Mouse (Mus musculus) liver, adult 2 months (tissue): ENCODE measurements around the gene Pcnx2. TPM values are rescaled to one million over a fixed set of nuclear protein-coding genes. Genes with fewer than 3 reads are reported as not detected.

Experiments used
- DNase-seq: peaks from one replicate; pipeline ENCODE4 v3.0.0-alpha.2; 2011; ENCODE audit warnings: low read depth, low spot score; ENCODE audit errors: extremely low read depth
- H3K27ac ChIP-seq: fragments of 200-500 bp; replicated peaks from 2 replicates; pipeline ENCODE4 v1.5.1; 2012; ENCODE audit warnings: low read depth, mild to moderate bottlenecking, control low read depth, inconsistent platforms, low read length; ENCODE audit not compliant: insufficient read depth
- H3K27me3 ChIP-seq: fragments of 200-500 bp; 2 replicates; pipeline ENCODE4 v1.6.1; 2012; ENCODE audit warnings: mild to moderate bottlenecking, moderate library complexity, low read length, inconsistent platforms; ENCODE audit not compliant: control insufficient read depth, insufficient read depth
- H3K36me3 ChIP-seq: fragments of 200-500 bp; 2 replicates; pipeline ENCODE4 v1.6.1; 2012; ENCODE audit warnings: low read length, inconsistent platforms; ENCODE audit not compliant: control insufficient read depth, insufficient read depth
- H3K4me1 ChIP-seq: fragments of 200-500 bp; 2 replicates; pipeline ENCODE4 v1.6.1; 2011; ENCODE audit warnings: low read length; ENCODE audit not compliant: control insufficient read depth, insufficient read depth
- H3K4me3 ChIP-seq: fragments of 200-500 bp; 2 replicates; pipeline ENCODE4 v1.5.1; 2011; ENCODE audit warnings: low read depth, mild to moderate bottlenecking, control low read depth, low read length, moderate library complexity; ENCODE audit not compliant: insufficient read depth
- H3K79me2 ChIP-seq: fragments of 200-500 bp; 2 replicates; pipeline ENCODE4 v1.6.1; 2012; ENCODE audit warnings: inconsistent platforms, mild to moderate bottlenecking, low read length, moderate library complexity; ENCODE audit not compliant: control insufficient read depth, insufficient read depth
- H3K9ac ChIP-seq: fragments of 200-500 bp; 2 replicates; pipeline ENCODE4 v1.6.1; 2012; ENCODE audit warnings: low read depth, mild to moderate bottlenecking, control low read depth, inconsistent platforms, low read length
- CTCF ChIP-seq: fragments of 200-500 bp; IDR thresholded peaks from 2 replicates; pipeline ENCODE4 v1.5.1; 2011; ENCODE audit warnings: low read depth, low read length, control low read depth
- POLR2A ChIP-seq: fragments of 200-500 bp; IDR thresholded peaks from 2 replicates; pipeline ENCODE4 v1.6.1; 2011; ENCODE audit warnings: low read length, control low read depth; ENCODE audit not compliant: insufficient read depth; ENCODE audit errors: extremely low read depth
- WGBS: fragments of 180-500 bp; shearing (Covaris S2); methylation state at CpG from one replicate; pipeline ENCODE4 v1.1.7; 2018; 5-methylcytosine and 5-hydroxymethylcytosine counted together
- polyA plus RNA-seq: library from polyadenylated mRNA; depleted of rRNA; stranded (reverse); fragments of >200 nt; gene quantifications from 2 replicates; pipeline ENCODE4 v1.2.3, GENCODE M21; 2012
- total RNA-seq: library from RNA; depleted of rRNA; stranded (reverse); fragments of >200 nt; gene quantifications from 2 replicates; pipeline ENCODE4 v1.2.3, GENCODE M21; 2014

The Pcnx2 gene
- total and polyA plus RNA-seq, 2 experiments, result 0.05 TPM; not detected in 1

DNA sequence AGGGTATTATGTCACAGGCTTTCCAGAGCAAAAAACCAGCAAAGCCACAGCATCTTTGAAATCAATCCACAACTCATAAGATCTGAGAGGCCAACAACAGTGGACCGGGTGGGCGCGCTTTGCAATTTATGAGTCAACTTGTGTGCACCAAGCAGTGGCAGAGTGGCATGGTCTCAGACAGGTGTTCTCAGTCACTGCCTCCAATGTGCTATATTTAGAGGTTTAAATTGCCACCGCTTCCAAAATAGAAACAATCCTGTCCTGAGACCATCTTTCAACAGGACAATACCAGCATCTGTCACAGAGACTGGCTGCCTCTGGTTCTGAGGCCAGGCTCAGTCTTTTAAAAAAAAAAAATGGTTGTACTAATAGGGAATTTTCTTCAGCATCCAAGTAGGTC is 42.0 kb downstream of the Pcnx2 start:
- no peak for DNase-seq
- no peaks in the 10 kb centered on the region for H3K27me3 ChIP-seq
- no peaks in the 10 kb centered on the region for H3K4me1 ChIP-seq
- no peak overlapping the region for H3K27ac ChIP-seq
- no peak for TF ChIP-seq CTCF
- no peak for TF ChIP-seq POLR2A
- WGBS, result 92% methylated on average over 4 of the region's 4 CpGs
- no peaks in the 10 kb centered on the region for H3K36me3 ChIP-seq
- no peak overlapping the region for H3K9ac ChIP-seq
- H3K79me2 ChIP-seq, result no peaks in the 10 kb centered on the region
- no peak overlapping the region for H3K4me3 ChIP-seq

DNA sequence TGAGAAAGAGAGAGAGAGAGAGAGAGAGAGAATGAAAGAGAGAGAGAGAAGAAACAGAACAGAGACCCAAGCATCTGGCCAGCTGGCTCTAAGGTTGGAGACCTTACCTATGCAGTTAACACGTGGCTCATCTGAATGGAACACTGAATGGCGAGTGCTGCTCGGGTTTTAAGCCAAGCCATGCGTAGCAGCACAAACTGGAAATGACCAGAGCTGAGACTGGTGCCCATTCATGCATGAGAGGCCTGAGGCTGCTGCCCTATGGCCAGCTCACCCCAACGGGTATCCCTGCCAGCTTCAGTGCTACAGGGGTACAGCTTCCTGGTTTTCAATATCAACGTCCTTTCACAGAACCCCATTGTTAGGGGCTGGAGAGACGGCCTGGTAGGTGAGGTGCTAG is 43.7 kb downstream of the Pcnx2 start:
- WGBS, result 86% methylated on average over 7 of the region's 7 CpGs
- no peak for DNase-seq
- no peaks in the 10 kb centered on the region for H3K79me2 ChIP-seq
- no peak for TF ChIP-seq POLR2A
- TF ChIP-seq CTCF, result no peak
- no peaks in the 10 kb centered on the region for H3K4me1 ChIP-seq
- no peak overlapping the region for H3K4me3 ChIP-seq
- no peaks in the 10 kb centered on the region for H3K36me3 ChIP-seq
- no peak overlapping the region for H3K27ac ChIP-seq
- H3K27me3 ChIP-seq, result no peaks in the 10 kb centered on the region
- no peak overlapping the region for H3K9ac ChIP-seq

DNA sequence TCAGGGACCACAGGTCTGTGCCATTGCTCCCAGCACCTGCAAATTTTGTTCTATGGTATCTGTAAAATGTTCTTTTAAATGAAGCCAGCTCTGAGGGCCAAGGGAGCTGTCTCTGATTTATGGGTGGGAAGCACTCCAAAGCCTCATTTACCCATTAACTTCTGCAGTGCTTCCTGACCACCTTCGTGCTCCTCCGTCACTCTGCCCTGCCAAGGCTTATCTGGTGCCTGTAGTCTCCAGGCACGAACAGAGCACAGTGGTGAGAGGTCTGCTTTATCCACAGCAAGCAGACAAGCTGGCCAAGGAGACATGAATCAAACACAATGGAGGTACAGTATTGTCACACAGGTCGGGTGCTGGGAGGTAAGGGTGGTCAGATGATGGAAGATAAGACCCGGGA is 44.8 kb downstream of the Pcnx2 start:
- no peak overlapping the region for H3K27ac ChIP-seq
- H3K79me2 ChIP-seq, result no peaks in the 10 kb centered on the region
- no peak for DNase-seq
- H3K4me3 ChIP-seq, result no peak overlapping the region
- TF ChIP-seq CTCF (no peak), POLR2A (no peak)
- H3K9ac ChIP-seq, result no peak overlapping the region
- 67% methylated on average over 5 of the region's 5 CpGs for WGBS
- no peaks in the 10 kb centered on the region for H3K27me3 ChIP-seq
- H3K36me3 ChIP-seq, result no peaks in the 10 kb centered on the region
- no peaks in the 10 kb centered on the region for H3K4me1 ChIP-seq

DNA sequence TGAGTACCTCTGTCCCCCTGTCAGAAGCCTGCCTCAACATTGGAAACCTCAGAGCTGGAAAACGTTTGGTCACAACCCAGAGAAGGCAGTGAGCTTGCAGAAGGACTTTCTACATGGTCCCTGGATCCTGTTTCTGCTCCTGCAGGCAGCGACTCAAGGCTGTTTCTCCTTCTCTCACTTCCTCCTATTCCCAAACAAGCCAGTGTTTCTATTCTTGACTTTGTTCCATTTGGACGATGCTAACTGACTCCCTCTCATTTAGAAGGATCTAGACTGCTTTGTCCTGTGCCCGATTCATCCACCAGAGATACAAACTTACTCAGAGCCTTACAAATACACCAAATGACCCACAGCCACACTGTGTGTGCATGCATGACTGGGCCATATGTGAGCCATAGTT is 48.9 kb downstream of the Pcnx2 start:
- Histone ChIP-seq H3K4me1 (no peaks in the 10 kb centered on the region), H3K79me2 (no peaks in the 10 kb centered on the region), H3K9ac (no peak overlapping the region), H3K36me3 (no peaks in the 10 kb centered on the region), H3K4me3 (no peak overlapping the region), H3K27me3 (no peaks in the 10 kb centered on the region), H3K27ac (no peak overlapping the region)
- no peak for DNase-seq
- 68% methylated on average over 4 of the region's 4 CpGs for WGBS
- TF ChIP-seq CTCF (no peak), POLR2A (no peak)

DNA sequence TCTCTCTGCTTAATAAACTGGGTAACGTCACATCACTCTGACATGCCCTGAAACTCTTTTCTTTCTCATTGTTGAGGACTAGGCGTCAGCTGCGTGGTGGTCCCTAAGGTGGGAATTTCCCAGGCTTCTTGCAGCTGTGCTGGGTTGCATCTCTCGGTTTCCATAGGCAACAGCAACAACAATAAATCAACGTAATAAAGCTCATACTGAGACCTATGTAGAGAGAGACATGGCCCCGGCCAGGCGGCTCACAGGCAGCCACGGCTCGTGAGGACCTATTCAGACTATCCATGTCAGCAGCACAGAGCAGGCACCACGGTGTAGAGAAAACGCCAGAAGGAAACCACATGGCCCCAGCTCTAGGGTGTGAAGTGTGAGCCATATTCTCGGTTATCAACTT is 50.3 kb downstream of the Pcnx2 start:
- WGBS, result 90% methylated on average over 12 of the region's 12 CpGs
- Histone ChIP-seq H3K36me3 (no peaks in the 10 kb centered on the region), H3K27ac (no peak overlapping the region), H3K79me2 (no peaks in the 10 kb centered on the region), H3K4me3 (no peak overlapping the region), H3K27me3 (no peaks in the 10 kb centered on the region), H3K9ac (no peak overlapping the region), H3K4me1 (no peaks in the 10 kb centered on the region)
- no peak for TF ChIP-seq CTCF
- TF ChIP-seq POLR2A, result no peak
- DNase-seq, result no peak

DNA sequence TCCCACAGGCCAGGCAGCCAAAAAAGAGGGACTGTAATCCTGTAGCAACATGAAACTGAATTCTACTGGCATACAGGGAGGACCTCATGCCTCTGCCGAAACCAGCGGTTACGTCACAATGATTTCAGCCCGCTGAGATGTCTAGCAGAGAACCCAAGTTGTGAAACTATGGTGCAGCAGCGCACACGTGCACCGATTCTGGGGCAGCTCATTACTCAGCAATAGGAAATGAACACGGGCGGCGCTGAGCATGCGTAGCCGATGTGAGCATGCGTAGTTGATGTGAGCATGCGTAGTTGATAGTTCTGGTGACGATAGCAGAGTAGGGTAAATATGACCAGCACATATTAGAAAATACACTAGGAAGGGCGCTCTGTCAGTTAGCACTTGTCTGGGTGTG is 52.8 kb downstream of the Pcnx2 start:
- WGBS, result 85% methylated on average over 16 of the region's 16 CpGs
- no peak overlapping the region for H3K27ac ChIP-seq
- peak; percentile 9 for DNase-seq
- no peak overlapping the region for H3K4me3 ChIP-seq
- H3K9ac ChIP-seq, result no peak overlapping the region
- no peaks in the 10 kb centered on the region for H3K36me3 ChIP-seq
- no peaks in the 10 kb centered on the region for H3K4me1 ChIP-seq
- no peak for TF ChIP-seq CTCF
- no peak for TF ChIP-seq POLR2A
- no peaks in the 10 kb centered on the region for H3K79me2 ChIP-seq
- no peaks in the 10 kb centered on the region for H3K27me3 ChIP-seq
